Mouse (Mus musculus) limb, embryonic 12.5 days (tissue): ENCODE data around the gene Slc35b4. TPM values are rescaled to one million over a fixed set of nuclear protein-coding genes. Genes with fewer than 3 reads are reported as not detected.

ENCODE experiments used
- ATAC-seq: fragments of 200-750 bp; cut with Nextera tagmentation; 2 replicates; pipeline ENCODE4 v1.8.0; 2017; ENCODE audit warnings: low read depth, moderate TSS enrichment; ENCODE audit not compliant: insufficient number of reproducible peaks, insufficient read depth, low FRiP score, low TSS enrichment
- H3K27ac ChIP-seq: fragments of 300-500 bp; sonication (generic); 2 replicates; pipeline ENCODE4 v1.5.1; 2016; ENCODE audit warnings: mild to moderate bottlenecking, moderate library complexity
- H3K27me3 ChIP-seq: fragments of 300-500 bp; sonication (generic); 2 replicates; pipeline ENCODE4 v1.6.1; 2016; ENCODE audit warnings: mild to moderate bottlenecking, moderate library complexity
- H3K36me3 ChIP-seq: fragments of 300-500 bp; sonication (generic); 2 replicates; pipeline ENCODE4 v1.6.1; 2016; ENCODE audit warnings: mild to moderate bottlenecking, moderate library complexity
- H3K4me1 ChIP-seq: fragments of 300-500 bp; sonication (generic); replicated peaks from 2 replicates; pipeline ENCODE4 v1.6.1; 2016
- H3K4me2 ChIP-seq: fragments of 300-500 bp; sonication (generic); 2 replicates; pipeline ENCODE4 v1.6.1; 2016; ENCODE audit warnings: mild to moderate bottlenecking, moderate library complexity
- H3K4me3 ChIP-seq: fragments of 300-500 bp; sonication (generic); replicated peaks from 2 replicates; pipeline ENCODE4 v1.5.1; 2016; ENCODE audit warnings: mild to moderate bottlenecking
- H3K9ac ChIP-seq: fragments of 300-500 bp; sonication (generic); replicated peaks from 2 replicates; pipeline ENCODE4 v1.6.1; 2016; ENCODE audit warnings: mild to moderate bottlenecking, moderate library complexity
- H3K9me3 ChIP-seq: fragments of 300-500 bp; sonication (generic); 2 replicates; pipeline ENCODE4 v1.6.1; 2016; ENCODE audit warnings: mild to moderate bottlenecking, moderate library complexity
- WGBS: fragments of 180-500 bp; shearing (Covaris S2); methylation state at CpG from one replicate; pipeline ENCODE4 v1.1.7; 2016; 5-methylcytosine and 5-hydroxymethylcytosine counted together
- polyA plus RNA-seq: library from polyadenylated mRNA; unstranded; fragments of >200 nt; fragmentation: Nextera tagmentation; extraction: Ambion mirVana; gene quantifications from 2 replicates; pipeline ENCODE4 v1.2.1, GENCODE M21; 2016

Gene Slc35b4
- polyA plus RNA-seq, 1 experiment from 2014 or later: 39.7 TPM

- H3K9ac ChIP-seq: no peak overlapping the region
- H3K4me2 ChIP-seq: no peak overlapping the region
- H3K4me1 ChIP-seq: no peaks in the 10 kb centered on the region; the same call in 1 of the 2 replicates
- H3K4me3 ChIP-seq: no peak overlapping the region
- H3K27me3 ChIP-seq: peaks cover 39% of the 10 kb centered on the region
- 34% methylated on average over 7 of the region's 7 CpGs for WGBS
- no peaks in the 10 kb centered on the region for H3K9me3 ChIP-seq
- H3K27ac ChIP-seq: peak overlapping the region; percentile 53
- no peaks in the 10 kb centered on the region for H3K36me3 ChIP-seq
- peak; percentile 97 for ATAC-seq
Observed at GRCm38 (mm10) chr6:34116838-34117478, 60.0 kb downstream of the Slc35b4 start.

- H3K4me1 ChIP-seq: peaks cover 4% of the 10 kb centered on the region; the same call in 1 of the 2 replicates
- H3K27ac ChIP-seq: no peak overlapping the region
- H3K9me3 ChIP-seq: no peaks in the 10 kb centered on the region
- ATAC-seq: no peak
- WGBS: 69% methylated on average over 6 of the region's 6 CpGs
- no peaks in the 10 kb centered on the region for H3K36me3 ChIP-seq
- H3K9ac ChIP-seq: no peak overlapping the region
- H3K4me2 ChIP-seq: no peak overlapping the region
- H3K4me3 ChIP-seq: no peak overlapping the region
- peaks cover 55% of the 10 kb centered on the region for H3K27me3 ChIP-seq
Observed at GRCm38 (mm10) chr6:34111406-34111805, 65.5 kb downstream of the Slc35b4 start.

GRCm38 (mm10) chr6:34110571-34110970 is 66.3 kb downstream of the Slc35b4 start:
- no peak for ATAC-seq

More at GRCm38 (mm10) chr6:34110571-34110970, 66.3 kb downstream of the Slc35b4 start:
- Histone ChIP-seq H3K9me3 (no peaks in the 10 kb centered on the region), H3K27me3 (peaks cover 64% of the 10 kb centered on the region), H3K4me3 (no peak overlapping the region), H3K27ac (no peak overlapping the region), H3K4me2 (no peak overlapping the region), H3K36me3 (no peaks in the 10 kb centered on the region), H3K9ac (no peak overlapping the region), H3K4me1 (peaks cover 4% of the 10 kb centered on the region; the same call in 1 of the 2 replicates)
- 33% methylated on average over 10 of the region's 10 CpGs for WGBS

Other genes starting within 250 kb of the Slc35b4 start
- gene Lrguk, start 147.7 kb downstream of the Slc35b4 start, polyA plus RNA-seq: 0.78 and 1.1 TPM in 2 replicates
- gene Akr1b3, start 140.4 kb upstream of the Slc35b4 start, polyA plus RNA-seq: 183 and 191 TPM in 2 replicates
- 11.8 and 12.1 TPM in 2 replicates for gene Akr1b8, start 177.0 kb upstream of the Slc35b4 start, polyA plus RNA-seq
- gene Akr1b10, start 207.1 kb upstream of the Slc35b4 start, polyA plus RNA-seq: 16.1 and 17.4 TPM in 2 replicates
- gene Akr1b7, start 235.2 kb upstream of the Slc35b4 start, polyA plus RNA-seq: 0.22 TPM in 1 of 2 replicates, not detected in the other